Mouse (Mus musculus) urinary bladder, postnatal 4 days (tissue): ENCODE results near the gene Fam71e2.

ENCODE experiments used
- DNase-seq, 2 experiments: peaks; one replicate each; pipeline ENCODE4 v3.0.0; 2021 to 2022; ENCODE audit warnings: low spot score in 2 of 2

Gene Fam71e2

GRCm38 (mm10) chr7:4739544-4740275 is 31.4 kb downstream of the Fam71e2 start, which contains the start of gene Kmt5c:
Gene Kmt5c, plus strand, starts transcription at chr7:4740115.
- DNase-seq = peak; percentile 97 to 98

- DNase-seq = no peak
Observed at GRCm38 (mm10) chr7:4739041-4739543, 32.0 kb downstream of the Fam71e2 start.

- no peak for DNase-seq
Observed at GRCm38 (mm10) chr7:4732968-4733392, 38.1 kb downstream of the Fam71e2 start.

GRCm38 (mm10) chr7:4731090-4731489 is 40.0 kb downstream of the Fam71e2 start:
- DNase-seq = no peak

GRCm38 (mm10) chr7:4725169-4725568 is 45.9 kb downstream of the Fam71e2 start, which contains the start of gene Tmem150b:
Gene Tmem150b, minus strand, starts transcription at chr7:4725249.
- DNase-seq = no peak

- DNase-seq = no peak
Observed at GRCm38 (mm10) chr7:4724359-4724758, 46.7 kb downstream of the Fam71e2 start.

- no peak for DNase-seq
Observed at GRCm38 (mm10) chr7:4723508-4723907, 47.6 kb downstream of the Fam71e2 start.

- DNase-seq = no peak
Observed at GRCm38 (mm10) chr7:4719276-4719675, 51.8 kb downstream of the Fam71e2 start.

- no peak for DNase-seq
Observed at GRCm38 (mm10) chr7:4716955-4717354, 54.1 kb downstream of the Fam71e2 start.

GRCm38 (mm10) chr7:4712594-4712993 is 58.5 kb downstream of the Fam71e2 start:
- no peak for DNase-seq

GRCm38 (mm10) chr7:4705098-4705497 is 66.0 kb downstream of the Fam71e2 start:
- DNase-seq = no peak
